Mouse (Mus musculus) intestine, embryonic 14.5 days (tissue): ENCODE measurements at regions not wholly inside any gene's neighbourhood (a gene's known extent, or its start where the extent isn't known, plus 50 kb on each side); places are given as distances from the start of the nearest gene placed in this dataset.

Source experiments
- ATAC-seq: fragments of 200-750 bp; cut with Nextera tagmentation; replicated peaks from 2 replicates; pipeline ENCODE4 v1.8.0; 2017; ENCODE audit warnings: low read depth, moderate number of reproducible peaks, moderate TSS enrichment, moderate library complexity; ENCODE audit not compliant: low FRiP score, low TSS enrichment
- DNase-seq: peaks from one replicate; pipeline ENCODE4 v3.0.0-alpha.2; 2018; ENCODE audit warnings: low spot score
- H3K27ac ChIP-seq: fragments of 300-500 bp; sonication (generic); 2 replicates; pipeline ENCODE4 v1.5.1; 2014; ENCODE audit warnings: low read depth, mild to moderate bottlenecking, control low read depth
- H3K27me3 ChIP-seq: fragments of 300-500 bp; sonication (generic); replicated peaks from 2 replicates; pipeline ENCODE4 v1.6.1; 2014; ENCODE audit warnings: low read length, control low read depth; ENCODE audit not compliant: control insufficient read depth, insufficient read depth
- H3K36me3 ChIP-seq: fragments of 300-500 bp; sonication (generic); 2 replicates; pipeline ENCODE4 v1.6.1; 2014; ENCODE audit warnings: low read length, control low read depth; ENCODE audit not compliant: control insufficient read depth, insufficient read depth
- H3K4me1 ChIP-seq: fragments of 300-500 bp; sonication (generic); replicated peaks from 2 replicates; pipeline ENCODE4 v1.6.1; 2014; ENCODE audit warnings: low read length, control low read depth, mixed read lengths; ENCODE audit not compliant: control insufficient read depth, insufficient read depth
- H3K4me2 ChIP-seq: fragments of 300-500 bp; sonication (generic); 2 replicates; pipeline ENCODE4 v1.6.1; 2014; ENCODE audit warnings: low read length
- H3K4me3 ChIP-seq: fragments of 300-500 bp; sonication (generic); 2 replicates; pipeline ENCODE4 v1.5.1; 2014; ENCODE audit warnings: low read depth, low read length, control low read depth, mixed read lengths
- H3K9ac ChIP-seq: fragments of 300-500 bp; sonication (generic); 2 replicates; pipeline ENCODE4 v1.6.1; 2014; ENCODE audit warnings: mild to moderate bottlenecking, low read length
- H3K9me3 ChIP-seq: fragments of 300-500 bp; sonication (generic); 2 replicates; pipeline ENCODE4 v1.6.1; 2016; ENCODE audit warnings: low read length, control low read depth; ENCODE audit not compliant: control insufficient read depth
- WGBS: fragments of 180-500 bp; shearing (Covaris S2); extraction: QIAGEN DNeasy Blood & Tissue Kit; methylation state at CpG from one replicate; pipeline ENCODE4 v1.1.7; 2014; 5-methylcytosine and 5-hydroxymethylcytosine counted together

DNA sequence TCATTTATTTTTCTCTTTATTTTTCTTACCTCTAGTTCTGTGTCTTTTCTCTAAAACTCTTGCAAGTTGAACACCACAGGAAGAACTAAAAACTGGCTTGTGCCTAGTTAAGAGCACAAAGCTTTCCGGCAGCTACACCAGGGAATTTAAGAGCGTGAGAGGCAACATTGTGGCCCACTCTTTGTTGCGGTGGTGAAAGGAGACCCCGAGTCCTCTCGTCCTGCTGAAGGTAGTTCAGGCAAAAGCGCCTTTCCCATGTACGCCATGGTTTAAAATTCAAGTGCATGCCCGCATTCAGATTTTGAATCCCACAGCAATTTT, 142.4 kb downstream of the Ascl1 start:
- H3K9me3 ChIP-seq: no peaks in the 10 kb centered on the region
- no peaks in the 10 kb centered on the region for H3K36me3 ChIP-seq
- DNase-seq (no peak), ATAC-seq (no peak)
- H3K27me3 ChIP-seq: no peaks in the 10 kb centered on the region
- H3K9ac ChIP-seq: no peak overlapping the region
- H3K4me3 ChIP-seq: no peak overlapping the region
- no peak overlapping the region for H3K27ac ChIP-seq
- H3K4me2 ChIP-seq: no peak overlapping the region
- WGBS: 83% methylated on average over 8 of the region's 8 CpGs
- no peaks in the 10 kb centered on the region for H3K4me1 ChIP-seq

GRCm38 (mm10) chr10:87335176-87335575, 158.3 kb downstream of the Ascl1 start:
- Histone ChIP-seq H3K9ac (no peak overlapping the region), H3K27ac (no peak overlapping the region), H3K4me2 (no peak overlapping the region), H3K9me3 (no peaks in the 10 kb centered on the region), H3K4me1 (no peaks in the 10 kb centered on the region), H3K27me3 (no peaks in the 10 kb centered on the region), H3K36me3 (no peaks in the 10 kb centered on the region), H3K4me3 (no peak overlapping the region)
- WGBS: 94% methylated on average over 3 of the region's 3 CpGs
- ATAC-seq: no peak
- no peak for DNase-seq

- 71% methylated on average over 6 of the region's 6 CpGs for WGBS
- no peak overlapping the region for H3K4me2 ChIP-seq
- no peaks in the 10 kb centered on the region for H3K36me3 ChIP-seq
- no peaks in the 10 kb centered on the region for H3K9me3 ChIP-seq
- no peaks in the 10 kb centered on the region for H3K4me1 ChIP-seq
- DNase-seq (no peak), ATAC-seq (no peak)
- H3K9ac ChIP-seq: no peak overlapping the region
- H3K27ac ChIP-seq: no peak overlapping the region
- H3K4me3 ChIP-seq: no peak overlapping the region
- H3K27me3 ChIP-seq: no peaks in the 10 kb centered on the region
These were observed 160.1 kb downstream of the Ascl1 start for GRCm38 (mm10) chr10:87333311-87333710.

DNA sequence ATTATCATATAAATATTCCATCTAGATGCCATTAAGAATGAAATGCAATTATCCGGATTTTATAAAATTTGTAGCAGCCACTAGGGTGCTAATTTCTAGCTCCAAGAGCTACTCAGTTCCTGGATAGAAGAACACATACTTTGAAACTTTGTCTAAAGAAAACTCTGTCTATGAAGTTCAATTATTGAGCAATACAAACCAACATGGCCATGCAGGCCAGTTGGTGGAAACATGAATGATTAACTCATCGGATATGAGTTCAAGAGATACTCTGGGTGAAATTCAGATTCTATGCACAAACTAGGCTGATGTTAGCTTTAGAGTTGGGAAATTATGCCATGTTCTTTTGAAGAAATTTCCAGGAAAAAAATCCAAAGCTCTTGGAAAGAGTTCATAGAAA, 164.0 kb downstream of the Ascl1 start:
- Histone ChIP-seq H3K4me1 (no peaks in the 10 kb centered on the region), H3K36me3 (no peaks in the 10 kb centered on the region), H3K4me3 (no peak overlapping the region), H3K27me3 (no peaks in the 10 kb centered on the region), H3K9me3 (no peaks in the 10 kb centered on the region), H3K4me2 (no peak overlapping the region), H3K27ac (no peak overlapping the region), H3K9ac (no peak overlapping the region)
- 94% methylated on average over 2 of the region's 2 CpGs for WGBS
- DNase-seq (no peak), ATAC-seq (no peak)

- Histone ChIP-seq H3K27me3 (no peaks in the 10 kb centered on the region), H3K4me2 (no peak overlapping the region), H3K4me3 (no peak overlapping the region), H3K27ac (no peak overlapping the region), H3K9ac (no peak overlapping the region), H3K36me3 (no peaks in the 10 kb centered on the region), H3K9me3 (no peaks in the 10 kb centered on the region), H3K4me1 (no peaks in the 10 kb centered on the region)
- 68% methylated on average over 6 of the region's 6 CpGs for WGBS
- no peak for DNase-seq
- 0 out of 2 replicates have a peak, but pooled peaks have one; percentile 60 for ATAC-seq
These were observed 167.7 kb downstream of the Ascl1 start for GRCm38 (mm10) chr10:87325769-87326168.

GRCm38 (mm10) chr10:87325143-87325542, 168.3 kb downstream of the Ascl1 start:
- Histone ChIP-seq H3K36me3 (no peaks in the 10 kb centered on the region), H3K9me3 (no peaks in the 10 kb centered on the region), H3K9ac (no peak overlapping the region), H3K27ac (no peak overlapping the region), H3K4me1 (no peaks in the 10 kb centered on the region), H3K4me2 (no peak overlapping the region), H3K27me3 (no peaks in the 10 kb centered on the region), H3K4me3 (no peak overlapping the region)
- no peak for ATAC-seq
- no peak for DNase-seq
- WGBS: 68% methylated on average over 9 of the region's 9 CpGs

DNA sequence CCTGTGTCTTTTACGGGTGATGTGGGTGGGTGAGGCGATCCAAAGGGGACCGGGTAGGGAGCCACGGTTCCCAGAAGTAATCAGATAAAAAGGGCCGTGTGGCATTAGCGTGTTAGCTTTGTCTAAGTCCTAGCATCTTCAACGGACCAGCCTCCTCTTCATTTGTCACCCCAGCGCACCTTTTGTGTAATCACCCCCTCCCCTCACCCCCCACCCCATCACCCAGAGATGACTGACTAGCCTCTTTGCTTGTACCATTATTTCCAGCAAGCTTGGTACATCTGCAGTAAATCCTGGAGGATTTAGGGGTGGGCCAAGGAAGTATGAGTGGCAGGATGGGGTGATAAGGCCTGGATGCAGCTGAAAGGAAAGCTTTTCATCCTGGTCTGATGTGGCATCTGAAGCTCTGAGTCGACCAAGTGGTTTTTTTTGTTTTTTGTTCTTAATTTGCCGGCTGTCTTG, 183.8 kb downstream of the Ascl1 start:
- Histone ChIP-seq H3K4me3 (no peak overlapping the region), H3K4me1 (no peaks in the 10 kb centered on the region), H3K36me3 (no peaks in the 10 kb centered on the region), H3K9me3 (peaks cover 8% of the 10 kb centered on the region; the same call in 1 of the 2 replicates), H3K27ac (no peak overlapping the region), H3K27me3 (no peaks in the 10 kb centered on the region), H3K4me2 (no peak overlapping the region), H3K9ac (no peak overlapping the region)
- WGBS: 82% methylated on average over 10 of the region's 10 CpGs
- DNase-seq: no peak
- ATAC-seq: no peak

DNA sequence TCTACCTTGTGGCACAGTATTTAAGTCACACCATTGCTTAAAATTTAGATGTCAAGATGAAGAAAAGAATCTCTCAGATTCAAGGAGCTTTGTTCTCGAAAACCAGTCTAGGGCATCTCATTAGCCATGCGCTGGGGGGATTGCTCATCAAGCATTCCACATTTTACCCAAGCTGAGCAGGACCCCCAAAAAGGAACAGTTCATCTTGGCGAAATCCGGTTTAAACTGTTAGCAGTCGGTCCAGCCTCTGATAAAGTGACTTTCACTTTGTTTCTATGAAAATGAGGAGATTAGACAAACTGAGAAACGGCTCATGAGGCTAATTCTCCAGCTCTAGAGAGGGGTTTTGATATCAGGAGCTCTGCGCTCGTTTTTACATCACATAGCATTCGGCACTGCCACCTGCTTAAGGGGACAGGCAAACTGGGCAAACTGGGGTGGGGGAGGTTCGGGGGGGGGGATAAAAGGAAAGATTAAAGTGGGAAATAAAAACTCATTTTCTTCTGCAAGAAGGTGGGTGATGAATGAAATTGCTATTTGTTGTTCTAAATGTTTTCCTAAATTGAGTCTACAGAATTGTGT, 184.6 kb downstream of the Ascl1 start:
- no peak overlapping the region for H3K9ac ChIP-seq
- no peak overlapping the region for H3K4me3 ChIP-seq
- H3K4me1 ChIP-seq: no peaks in the 10 kb centered on the region
- WGBS: 82% methylated on average over 10 of the region's 10 CpGs
- DNase-seq: no peak
- no peak overlapping the region for H3K4me2 ChIP-seq
- no peak for ATAC-seq
- H3K27me3 ChIP-seq: no peaks in the 10 kb centered on the region
- H3K36me3 ChIP-seq: no peaks in the 10 kb centered on the region
- H3K27ac ChIP-seq: no peak overlapping the region
- H3K9me3 ChIP-seq: peaks cover 8% of the 10 kb centered on the region; the same call in 1 of the 2 replicates

DNA sequence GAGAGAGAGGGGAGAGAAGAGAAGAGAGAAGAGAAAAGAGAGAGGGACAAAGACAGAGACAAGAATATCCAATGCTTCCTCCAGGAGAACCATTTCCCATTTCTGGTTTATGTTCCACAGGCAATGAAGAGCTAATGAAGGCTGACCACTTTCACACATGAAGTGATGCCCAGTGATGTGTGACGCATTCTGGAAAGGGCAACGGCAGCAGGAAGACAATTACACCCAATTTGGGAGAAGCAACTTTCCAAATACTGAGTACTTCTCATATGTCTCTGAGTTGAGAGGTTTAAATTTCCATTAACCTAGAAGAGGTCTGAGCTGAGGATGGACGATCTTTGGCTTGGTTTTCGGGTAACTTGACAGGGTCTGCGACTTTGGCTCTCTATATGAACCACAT, 196.3 kb downstream of the Ascl1 start:
- Histone ChIP-seq H3K4me2 (no peak overlapping the region), H3K27ac (no peak overlapping the region), H3K9ac (no peak overlapping the region), H3K27me3 (no peaks in the 10 kb centered on the region), H3K4me1 (no peaks in the 10 kb centered on the region), H3K36me3 (no peaks in the 10 kb centered on the region), H3K4me3 (no peak overlapping the region), H3K9me3 (no peaks in the 10 kb centered on the region)
- ATAC-seq (no peak), DNase-seq (no peak)
- 80% methylated on average over 5 of the region's 5 CpGs for WGBS
